Mouse (Mus musculus) MEL (cell line): ENCODE measurements around the gene Lsm11. TPM values are rescaled to one million over a fixed set of nuclear protein-coding genes. Genes with fewer than 3 reads are reported as not detected.

Experiments used
- DNase-seq: peaks from one replicate; pipeline ENCODE4 v3.0.0; 2011; ENCODE audit warnings: low read depth, low spot score
- H3K27ac ChIP-seq: 2 replicates; pipeline ENCODE4 v1.5.1; 2012; ENCODE audit warnings: low read depth, mild to moderate bottlenecking, control low read depth, low read length, moderate library complexity; ENCODE audit not compliant: control insufficient read depth
- H3K27me3 ChIP-seq, 2 experiments: fragments of 150-350 bp in 1 of 2; sonication (generic) in 1 of 2; 2 replicates each; pipeline ENCODE4 v1.6.1; 2012; ENCODE audit warnings: low read length in 2 of 2, mild to moderate bottlenecking in 2 of 2, improper control_type of control experiment in 1 of 2, moderate library complexity in 1 of 2; ENCODE audit not compliant: insufficient read depth in 2 of 2, control insufficient read depth in 1 of 2
- H3K36me3 ChIP-seq, 2 experiments: 2 replicates each; pipeline ENCODE4 v1.6.1; 2012 to 2014; ENCODE audit warnings: low read length in 2 of 2, improper control_type of control experiment in 1 of 2, inconsistent platforms in 1 of 2, mild to moderate bottlenecking in 1 of 2; ENCODE audit not compliant: insufficient read depth in 2 of 2, control insufficient read depth in 1 of 2
- H3K4me1 ChIP-seq, 2 experiments: fragments of 150-350 bp in 1 of 2; sonication (generic) in 1 of 2; 2 replicates each; pipeline ENCODE4 v1.6.1; 2012; ENCODE audit warnings: low read length in 2 of 2, improper control_type of control experiment in 1 of 2, mild to moderate bottlenecking in 1 of 2; ENCODE audit not compliant: insufficient read depth in 2 of 2, control insufficient read depth in 1 of 2
- H3K4me3 ChIP-seq, 2 experiments: fragments of 150-350 bp in 1 of 2; sonication (generic) in 1 of 2; 2 replicates each; pipeline ENCODE4 v1.5.1; 2012; ENCODE audit warnings: low read depth in 2 of 2, low read length in 2 of 2, mild to moderate bottlenecking in 2 of 2, moderate library complexity in 2 of 2, control low read depth in 1 of 2, improper control_type of control experiment in 1 of 2; ENCODE audit not compliant: control insufficient read depth in 1 of 2, insufficient read depth in 1 of 2
- H3K79me2 ChIP-seq: 2 replicates; pipeline ENCODE4 v1.6.1; 2012; ENCODE audit warnings: mild to moderate bottlenecking, low read length, moderate library complexity; ENCODE audit not compliant: control insufficient read depth, poor library complexity, insufficient read depth
- H3K9ac ChIP-seq: 2 replicates; pipeline ENCODE4 v1.6.1; 2012; ENCODE audit warnings: low read depth, mild to moderate bottlenecking, control low read depth, low read length, moderate library complexity; ENCODE audit not compliant: control insufficient read depth, poor library complexity, severe bottlenecking
- H3K9me3 ChIP-seq: fragments of 150-350 bp; sonication (generic); replicated peaks from 2 replicates; pipeline ENCODE4 v1.6.1; 2012; ENCODE audit warnings: mild to moderate bottlenecking, low read length, improper control_type of control experiment, moderate library complexity; ENCODE audit not compliant: insufficient read depth
- CHD1 ChIP-seq: IDR thresholded peaks from 2 replicates; pipeline ENCODE4 v1.6.1; 2012; ENCODE audit warnings: low read depth, mild to moderate bottlenecking, inconsistent platforms, low read length, improper control_type of control experiment
- E2F4 ChIP-seq: IDR thresholded peaks from 2 replicates; pipeline ENCODE4 v1.6.1; 2011; ENCODE audit warnings: low read depth, low read length, improper control_type of control experiment, borderline replicate concordance
- ELF1 ChIP-seq: IDR thresholded peaks from 2 replicates; pipeline ENCODE4 v1.6.1; 2014; ENCODE audit warnings: low read depth, mild to moderate bottlenecking, inconsistent platforms, low read length, improper control_type of control experiment, moderate library complexity
- MAFK ChIP-seq: IDR thresholded peaks from 2 replicates; pipeline ENCODE4 v1.6.1; 2011; ENCODE audit warnings: low read depth, mild to moderate bottlenecking, low read length, improper control_type of control experiment, borderline replicate concordance
- MXI1 ChIP-seq: IDR thresholded peaks from 2 replicates; pipeline ENCODE4 v1.6.1; 2011; ENCODE audit warnings: mild to moderate bottlenecking, low read depth, low read length, improper control_type of control experiment
- NELFE ChIP-seq: IDR thresholded peaks from 2 replicates; pipeline ENCODE4 v1.6.1; 2011; ENCODE audit warnings: low read depth, low read length, improper control_type of control experiment
- NRF1 ChIP-seq: IDR thresholded peaks from 2 replicates; pipeline ENCODE4 v1.6.1; 2014; ENCODE audit warnings: low read depth, mild to moderate bottlenecking, inconsistent platforms, low read length, improper control_type of control experiment, moderate library complexity; ENCODE audit not compliant: poor library complexity, insufficient read depth, severe bottlenecking
- POLR2AphosphoS2 ChIP-seq: IDR thresholded peaks from 2 replicates; pipeline ENCODE4 v1.6.1; 2011; ENCODE audit warnings: low read length, improper control_type of control experiment
- RAD21 ChIP-seq: IDR thresholded peaks from 2 replicates; pipeline ENCODE4 v1.6.1; 2011; ENCODE audit warnings: mild to moderate bottlenecking, low read depth, low read length, improper control_type of control experiment
- TBP ChIP-seq: IDR thresholded peaks from 2 replicates; pipeline ENCODE4 v1.8.0; 2011; ENCODE audit warnings: low read depth, low read length, improper control_type of control experiment
- UBTF ChIP-seq: IDR thresholded peaks from 2 replicates; pipeline ENCODE4 v1.6.1; 2012; ENCODE audit warnings: low read depth, mild to moderate bottlenecking, inconsistent platforms, low read length, improper control_type of control experiment, moderate library complexity, borderline replicate concordance; ENCODE audit not compliant: insufficient read depth
- USF1 ChIP-seq: IDR thresholded peaks from 2 replicates; pipeline ENCODE4 v1.6.1; 2014; ENCODE audit warnings: low read depth, mild to moderate bottlenecking, inconsistent platforms, low read length, improper control_type of control experiment, moderate library complexity
- ZC3H11A ChIP-seq: IDR thresholded peaks from 2 replicates; pipeline ENCODE4 v1.6.1; 2012; ENCODE audit warnings: low read depth, mild to moderate bottlenecking, inconsistent platforms, low read length, improper control_type of control experiment
- ZKSCAN1 ChIP-seq: IDR thresholded peaks from 2 replicates; pipeline ENCODE4 v1.6.1; 2012; ENCODE audit warnings: low read depth, mild to moderate bottlenecking, inconsistent platforms, low read length, improper control_type of control experiment, moderate library complexity
- polyA plus RNA-seq, 2 experiments: library from polyadenylated mRNA; stranded (reverse) in 1 of 2; unstranded in 1 of 2; fragments of >175 nt in 1 of 2; fragments of >200 nt in 1 of 2; gene quantifications; 2 replicates each; pipeline versions ENCODE4 v1.2.1 to v1.2.4; 2012; ENCODE audit warnings: low replicate concordance in 2 of 2, low read depth in 1 of 2; ENCODE audit not compliant: insufficient read length in 2 of 2, insufficient read depth in 1 of 2, missing spikeins in 1 of 2
- total RNA-seq: library from RNA; depleted of rRNA; stranded (reverse); fragments of 300-350 nt; gene quantifications from 2 replicates; pipeline ENCODE4 v1.2.3, GENCODE M21; 2012

Lsm11 gene
- total and polyA plus RNA-seq, 3 experiments, result 20.2 to 22.8 TPM; not detected in 1

DNA sequence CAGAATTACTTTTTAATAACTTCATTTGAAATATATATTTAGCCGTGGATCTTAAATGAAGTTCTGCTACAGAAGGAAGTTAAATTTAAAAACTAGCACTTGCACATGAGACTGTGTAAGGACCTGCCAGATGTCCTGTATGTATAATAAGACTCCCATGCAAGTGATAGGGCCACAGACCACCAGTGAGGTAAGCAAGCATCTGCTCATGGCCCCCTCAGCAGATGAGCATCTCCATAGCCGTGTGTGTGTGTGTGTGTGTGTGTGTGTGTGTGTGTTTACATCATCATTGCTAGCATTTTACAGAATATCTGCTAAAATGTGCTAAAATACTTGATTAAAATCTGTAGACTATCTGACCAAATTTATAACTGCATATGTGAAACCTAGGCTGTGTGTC lies 47.3 kb downstream of the Lsm11 start:
- Histone ChIP-seq H3K4me3 (no peak overlapping the region), H3K9ac (no peak overlapping the region), H3K4me1 (no peaks in the 10 kb centered on the region), H3K27ac (no peak overlapping the region), H3K36me3 (peaks cover 0 to 63% of the 10 kb centered on the region in 2 experiments; a peak in 2 of 4 replicates), H3K27me3 (no peaks in the 10 kb centered on the region), H3K79me2 (no peaks in the 10 kb centered on the region; the same call in 1 of the 2 replicates), H3K9me3 (no peaks in the 10 kb centered on the region)
- TF ChIP-seq NRF1, result no peak
- no peak for TF ChIP-seq CHD1
- no peak for TF ChIP-seq ELF1
- TF ChIP-seq USF1, result no peak
- DNase-seq, result no peak

DNA sequence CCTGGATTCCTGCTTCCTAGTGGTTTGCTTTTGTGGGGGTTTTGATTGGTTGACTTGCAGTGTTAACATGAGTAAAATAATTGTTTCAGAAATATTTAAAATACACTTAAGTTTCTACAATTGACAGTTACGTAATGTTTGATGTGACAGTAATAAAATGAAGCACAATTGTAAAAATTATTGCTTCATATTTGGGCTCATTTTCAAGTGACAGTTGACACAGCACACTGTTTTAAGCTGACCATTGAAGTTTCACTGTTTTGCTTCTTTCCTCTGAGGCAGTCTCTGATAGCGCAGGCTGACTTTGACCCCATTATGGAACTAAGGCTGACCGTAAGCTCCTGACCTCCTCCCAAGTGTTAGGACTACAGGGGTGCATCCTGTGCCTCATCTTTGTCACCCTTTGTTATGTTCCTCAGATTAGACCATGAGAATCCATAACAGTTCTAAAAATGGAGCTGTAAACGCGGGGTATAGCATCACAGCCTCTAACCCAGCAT lies 51.8 kb downstream of the Lsm11 start:
- no peak for DNase-seq
- H3K27ac ChIP-seq, result no peak overlapping the region
- no peak overlapping the region for H3K9ac ChIP-seq
- peaks cover 0 to 68% of the 10 kb centered on the region in 2 experiments; a peak in 3 of 4 replicates for H3K36me3 ChIP-seq
- no peaks in the 10 kb centered on the region for H3K27me3 ChIP-seq
- no peaks in the 10 kb centered on the region; the same call in 1 of the 2 replicates for H3K79me2 ChIP-seq
- H3K4me3 ChIP-seq, result no peak overlapping the region
- no peak for TF ChIP-seq ZC3H11A
- TF ChIP-seq POLR2AphosphoS2, result no peak
- TF ChIP-seq RAD21, result no peak
- TF ChIP-seq E2F4, result no peak
- no peak for TF ChIP-seq MAFK
- no peak for TF ChIP-seq ZKSCAN1
- H3K9me3 ChIP-seq, result no peaks in the 10 kb centered on the region
- H3K4me1 ChIP-seq, result no peaks in the 10 kb centered on the region; a peak in 1 of 4 replicates

DNA sequence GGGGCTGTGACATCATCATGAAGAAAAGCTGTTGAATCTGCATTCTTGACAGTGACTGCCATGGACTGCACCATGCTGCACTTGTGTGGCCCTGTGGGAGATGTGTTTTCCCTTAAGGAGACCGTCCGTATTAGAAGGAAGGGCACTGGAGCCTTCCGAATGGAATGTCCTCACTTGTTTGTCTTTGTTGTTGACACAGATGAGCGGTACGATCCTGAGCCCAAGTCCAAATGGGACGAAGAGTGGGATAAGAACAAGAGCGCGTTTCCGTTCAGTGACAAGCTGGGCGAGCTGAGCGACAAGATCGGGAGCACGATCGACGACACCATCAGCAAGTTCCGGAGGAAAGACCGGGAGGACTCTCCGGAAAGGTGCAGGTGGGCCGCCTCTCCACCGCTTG lies 54.3 kb downstream of the Lsm11 start:
- H3K79me2 ChIP-seq, result no peaks in the 10 kb centered on the region; the same call in 1 of the 2 replicates
- H3K9me3 ChIP-seq, result no peaks in the 10 kb centered on the region
- TF ChIP-seq UBTF, result no peak
- no peak for TF ChIP-seq TBP
- no peak for TF ChIP-seq ELF1
- no peak for TF ChIP-seq MXI1
- TF ChIP-seq NELFE, result no peak
- TF ChIP-seq, all 39 proteins: peak for 0
- DNase-seq, result no peak
- H3K4me3 ChIP-seq, result no peak overlapping the region
- no peaks in the 10 kb centered on the region; a peak in 1 of 4 replicates for H3K4me1 ChIP-seq
- no peak overlapping the region for H3K9ac ChIP-seq
- H3K36me3 ChIP-seq, result peaks cover 0 to 65% of the 10 kb centered on the region in 2 experiments; a peak in 3 of 4 replicates
- no peaks in the 10 kb centered on the region for H3K27me3 ChIP-seq
- no peak overlapping the region for H3K27ac ChIP-seq
